Mouse (Mus musculus): ENCODE results near the gene Suco. TPM values are rescaled to one million over a fixed set of nuclear protein-coding genes. Genes with fewer than 3 reads are reported as not detected.

Suco gene
- polyA plus RNA-seq, 1 experiment from 2014 or later = 24.9 TPM

GRCm38 (mm10) chr1:161885762-161886161, 9.3 kb upstream of the Suco start:
- Histone ChIP-seq H3K36me3 (no peaks in the 10 kb centered on the region), H3K4me2 (no peak overlapping the region), H3K9ac (no peak overlapping the region), H3K9me3 (no peaks in the 10 kb centered on the region), H3K4me3 (no peak overlapping the region), H3K27ac (replicated peaks) (no peak overlapping the region), H3K4me1 (replicated peaks) (no peaks in the 10 kb centered on the region), H3K27me3 (no peaks in the 10 kb centered on the region)
- 82% methylated on average over 1 of the region's 1 CpGs for WGBS
- no peak for ATAC-seq (ENCODE audit: low read depth)

GRCm38 (mm10) chr1:161877580-161878142, 1.2 kb upstream of the Suco start:
- Histone ChIP-seq H3K27ac (replicated peaks) (peak overlapping the region; percentile 55), H3K4me1 (replicated peaks) (peaks cover 29% of the 10 kb centered on the region), H3K9me3 (no peaks in the 10 kb centered on the region), H3K27me3 (no peaks in the 10 kb centered on the region), H3K4me3 (peak overlapping the region; percentile 73), H3K4me2 (peak overlapping the region; percentile 67), H3K36me3 (no peaks in the 10 kb centered on the region), H3K9ac (peak overlapping the region; percentile 61)
- ATAC-seq (ENCODE audit: low read depth) = no peak
- WGBS = 24% methylated on average over 5 of the region's 5 CpGs

GRCm38 (mm10) chr1:161875706-161876552, 553 bp downstream of the Suco start:
- Histone ChIP-seq H3K4me3 (peak overlapping the region; percentile 73), H3K9me3 (no peaks in the 10 kb centered on the region), H3K27me3 (no peaks in the 10 kb centered on the region), H3K4me2 (peak overlapping the region; percentile 89), H3K36me3 (no peaks in the 10 kb centered on the region), H3K9ac (peak overlapping the region; percentile 95), H3K27ac (replicated peaks) (peak overlapping the region; percentile 99), H3K4me1 (replicated peaks) (peaks cover 29% of the 10 kb centered on the region)
- peak; percentile 66 for ATAC-seq (ENCODE audit: low read depth)
- WGBS = under 1% methylated on average over 34 of the region's 34 CpGs

- WGBS = 68% methylated on average over 1 of the region's 1 CpGs
- H3K9me3 ChIP-seq = no peaks in the 10 kb centered on the region
- no peaks in the 10 kb centered on the region for H3K27me3 ChIP-seq
- peaks cover 9% of the 10 kb centered on the region for H3K4me1 ChIP-seq (replicated peaks)
- no peak overlapping the region for H3K4me2 ChIP-seq
- H3K36me3 ChIP-seq = no peaks in the 10 kb centered on the region
- no peak overlapping the region for H3K27ac ChIP-seq (replicated peaks)
- no peak overlapping the region for H3K4me3 ChIP-seq
- ATAC-seq (ENCODE audit: low read depth) = no peak
- no peak overlapping the region for H3K9ac ChIP-seq
Observed at GRCm38 (mm10) chr1:161869422-161869821, 7.1 kb downstream of the Suco start.

GRCm38 (mm10) chr1:161868413-161868812, 8.1 kb downstream of the Suco start:
- Histone ChIP-seq H3K4me3 (no peak overlapping the region), H3K36me3 (no peaks in the 10 kb centered on the region), H3K4me2 (no peak overlapping the region), H3K4me1 (replicated peaks) (no peaks in the 10 kb centered on the region), H3K27ac (replicated peaks) (no peak overlapping the region), H3K9me3 (no peaks in the 10 kb centered on the region), H3K9ac (no peak overlapping the region), H3K27me3 (no peaks in the 10 kb centered on the region)
- ATAC-seq (ENCODE audit: low read depth) = no peak

- no peaks in the 10 kb centered on the region for H3K9me3 ChIP-seq
- WGBS = 60% methylated on average over 2 of the region's 2 CpGs
- no peaks in the 10 kb centered on the region for H3K36me3 ChIP-seq
- H3K27me3 ChIP-seq = no peaks in the 10 kb centered on the region
- H3K4me1 ChIP-seq (replicated peaks) = no peaks in the 10 kb centered on the region
- H3K4me3 ChIP-seq = no peak overlapping the region
- no peak for ATAC-seq (ENCODE audit: low read depth)
- no peak overlapping the region for H3K4me2 ChIP-seq
- H3K27ac ChIP-seq (replicated peaks) = no peak overlapping the region
- H3K9ac ChIP-seq = no peak overlapping the region
Observed at GRCm38 (mm10) chr1:161863742-161864141, 12.7 kb downstream of the Suco start.

GRCm38 (mm10) chr1:161859248-161859647, 17.2 kb downstream of the Suco start:
- no peak overlapping the region for H3K4me3 ChIP-seq
- no peaks in the 10 kb centered on the region for H3K4me1 ChIP-seq (replicated peaks)
- no peaks in the 10 kb centered on the region for H3K27me3 ChIP-seq
- no peaks in the 10 kb centered on the region for H3K9me3 ChIP-seq
- 90% methylated on average over 2 of the region's 2 CpGs for WGBS
- H3K36me3 ChIP-seq = peaks cover 11% of the 10 kb centered on the region
- no peak overlapping the region for H3K27ac ChIP-seq (replicated peaks)
- no peak overlapping the region for H3K4me2 ChIP-seq
- no peak overlapping the region for H3K9ac ChIP-seq
- no peak for ATAC-seq (ENCODE audit: low read depth)

- no peak for ATAC-seq (ENCODE audit: low read depth)
- Histone ChIP-seq H3K9me3 (no peaks in the 10 kb centered on the region), H3K27ac (replicated peaks) (no peak overlapping the region), H3K4me3 (no peak overlapping the region), H3K9ac (no peak overlapping the region), H3K4me1 (replicated peaks) (no peaks in the 10 kb centered on the region), H3K36me3 (peaks cover 22% of the 10 kb centered on the region), H3K27me3 (no peaks in the 10 kb centered on the region), H3K4me2 (no peak overlapping the region)
- 95% methylated on average over 2 of the region's 2 CpGs for WGBS
Observed at GRCm38 (mm10) chr1:161826677-161827076, 49.8 kb downstream of the Suco start.

- Histone ChIP-seq H3K27me3 (no peaks in the 10 kb centered on the region), H3K9me3 (no peaks in the 10 kb centered on the region)
- whole genome bisulfite sequencing = 89% methylated on average over 5 of the region's 5 CpGs
Observed at GRCm38 (mm10) chr1:161809428-161809827, 67.1 kb downstream of the Suco start.

GRCm38 (mm10) chr1:161808980-161809379, 67.5 kb downstream of the Suco start:
- 83% methylated on average over 6 of the region's 6 CpGs for whole genome bisulfite sequencing
- H3K4me2 ChIP-seq = no peak overlapping the region
- H3K4me1 ChIP-seq (replicated peaks) = no peaks in the 10 kb centered on the region
- H3K9ac ChIP-seq = no peak overlapping the region
- no peak for ATAC-seq (ENCODE audit: low read depth)
- H3K36me3 ChIP-seq = no peaks in the 10 kb centered on the region
- no peaks in the 10 kb centered on the region for H3K9me3 ChIP-seq
- no peaks in the 10 kb centered on the region for H3K27me3 ChIP-seq
- H3K27ac ChIP-seq (replicated peaks) = no peak overlapping the region
- H3K4me3 ChIP-seq = no peak overlapping the region

More at GRCm38 (mm10) chr1:161809428-161809827, 67.1 kb downstream of the Suco start:
- Histone ChIP-seq H3K9ac (no peak overlapping the region), H3K4me2 (no peak overlapping the region), H3K27ac (replicated peaks) (no peak overlapping the region), H3K36me3 (no peaks in the 10 kb centered on the region), H3K4me1 (replicated peaks) (no peaks in the 10 kb centered on the region), H3K4me3 (no peak overlapping the region)
- ATAC-seq (ENCODE audit: low read depth) = no peak

GRCm38 (mm10) chr1:161804541-161804971, 71.9 kb downstream of the Suco start:
- 92% methylated on average over 8 of the region's 8 CpGs for WGBS
- Histone ChIP-seq H3K27ac (replicated peaks) (no peak overlapping the region), H3K4me2 (no peak overlapping the region), H3K27me3 (no peaks in the 10 kb centered on the region), H3K36me3 (no peaks in the 10 kb centered on the region), H3K9me3 (no peaks in the 10 kb centered on the region), H3K4me1 (replicated peaks) (no peaks in the 10 kb centered on the region), H3K9ac (no peak overlapping the region), H3K4me3 (no peak overlapping the region)
- no peak for ATAC-seq (ENCODE audit: low read depth)

- Histone ChIP-seq H3K9ac (no peak overlapping the region), H3K4me2 (no peak overlapping the region), H3K36me3 (no peaks in the 10 kb centered on the region), H3K27me3 (no peaks in the 10 kb centered on the region), H3K4me3 (no peak overlapping the region), H3K27ac (replicated peaks) (no peak overlapping the region), H3K9me3 (no peaks in the 10 kb centered on the region), H3K4me1 (replicated peaks) (no peaks in the 10 kb centered on the region)
- no peak for ATAC-seq (ENCODE audit: low read depth)
- 83% methylated on average over 2 of the region's 2 CpGs for WGBS
Observed at GRCm38 (mm10) chr1:161801321-161801720, 75.2 kb downstream of the Suco start.

Data from neural tube, embryonic 13.5 days (tissue).